Mouse (Mus musculus) naive thymus-derived CD4-positive, alpha-beta T cell, adult 2 months (primary cell): Measurements from ENCODE around the gene Olfr61.
"Not testable (repeated sequence)": the region's sequence is repeated elsewhere in the genome, so short reads cannot be mapped to it uniquely, and the experiment has no call there.

Source experiments
- DNase-seq: peaks from one replicate; pipeline ENCODE4 v3.0.0-alpha.2; 2011; ENCODE audit warnings: low read depth

Gene Olfr61

GRCm38 (mm10) chr7:140628670-140629069 lies at the start of gene Olfr61:
Olfr61 (plus strand) TSS chr7:140628970.
- DNase-seq = not testable (repeated sequence)

- not testable (repeated sequence) for DNase-seq
These were observed 27.8 kb upstream of the Olfr61 start, which contains the start of gene Olfr46 for GRCm38 (mm10) chr7:140600969-140601368. Olfr46 (plus strand) TSS chr7:140601269.

- no peak for DNase-seq
These were observed 1.8 kb downstream of the Olfr61 start for GRCm38 (mm10) chr7:140630559-140630958.

- DNase-seq = no peak
These were observed 17.4 kb downstream of the Olfr61 start, which contains the start of gene Olfr53 for GRCm38 (mm10) chr7:140646152-140646551. Olfr53 (plus strand) TSS chr7:140646452.

GRCm38 (mm10) chr7:140659630-140660029 lies 30.9 kb downstream of the Olfr61 start, which contains the start of gene Olfr539:
Olfr539 (plus strand) TSS chr7:140659930.
- no peak for DNase-seq

- DNase-seq = not testable (repeated sequence)
These were observed 41.9 kb downstream of the Olfr61 start for GRCm38 (mm10) chr7:140670693-140671092.

GRCm38 (mm10) chr7:140675863-140676262 lies 47.1 kb downstream of the Olfr61 start:
- no peak for DNase-seq

- DNase-seq = not testable (repeated sequence)
These were observed 50.8 kb downstream of the Olfr61 start for GRCm38 (mm10) chr7:140679591-140679990.

- no peak for DNase-seq
These were observed 52.9 kb downstream of the Olfr61 start, which contains the start of gene Olfr45 for GRCm38 (mm10) chr7:140681651-140682050. Olfr45 (plus strand) TSS chr7:140681951.
